Mouse (Mus musculus): ENCODE data around the gene Ipmk.
"Not testable (repeated sequence)": the region's sequence is repeated elsewhere in the genome, so short reads cannot be mapped to it uniquely, and the experiment has no call there.

Gene Ipmk

GRCm38 (mm10) chr10:71422047-71423037 is 74.8 kb downstream of the Ipmk start:
- peak; percentile 31 for DNase-seq (ENCODE audit: low spot score)

GRCm38 (mm10) chr10:71426740-71427139 is 79.2 kb downstream of the Ipmk start:
- DNase-seq (ENCODE audit: low spot score): no peak

GRCm38 (mm10) chr10:71427381-71427780 is 79.8 kb downstream of the Ipmk start:
- no peak for DNase-seq (ENCODE audit: low spot score)

- DNase-seq (ENCODE audit: low spot score): no peak
Measured at GRCm38 (mm10) chr10:71428246-71428864, 80.8 kb downstream of the Ipmk start.

- DNase-seq (ENCODE audit: low spot score): no peak
Measured at GRCm38 (mm10) chr10:71430661-71431060, 83.1 kb downstream of the Ipmk start.

GRCm38 (mm10) chr10:71443086-71443485 is 95.5 kb downstream of the Ipmk start:
- no peak for DNase-seq (ENCODE audit: low spot score)

GRCm38 (mm10) chr10:71447661-71448060 is 100.1 kb downstream of the Ipmk start:
- DNase-seq (ENCODE audit: low spot score): no peak

GRCm38 (mm10) chr10:71448284-71448683 is 100.7 kb downstream of the Ipmk start:
- DNase-seq (ENCODE audit: low spot score): no peak

GRCm38 (mm10) chr10:71455355-71455754 is 107.8 kb downstream of the Ipmk start:
- DNase-seq (ENCODE audit: low spot score): no peak

- DNase-seq (ENCODE audit: low spot score): not testable (repeated sequence)
Measured at GRCm38 (mm10) chr10:71462371-71462770, 114.8 kb downstream of the Ipmk start.

- DNase-seq (ENCODE audit: low spot score): no peak
Measured at GRCm38 (mm10) chr10:71464417-71464816, 116.9 kb downstream of the Ipmk start.

GRCm38 (mm10) chr10:71468315-71468714 is 120.8 kb downstream of the Ipmk start:
- no peak for DNase-seq (ENCODE audit: low spot score)

GRCm38 (mm10) chr10:71469751-71470150 is 122.2 kb downstream of the Ipmk start:
- no peak for DNase-seq (ENCODE audit: low spot score)

- DNase-seq (ENCODE audit: low spot score): no peak
Measured at GRCm38 (mm10) chr10:71472033-71472432, 124.5 kb downstream of the Ipmk start.

GRCm38 (mm10) chr10:71473590-71473989 is 126.0 kb downstream of the Ipmk start:
- no peak for DNase-seq (ENCODE audit: low spot score)

- no peak for DNase-seq (ENCODE audit: low spot score)
Measured at GRCm38 (mm10) chr10:71476471-71477080, 129.0 kb downstream of the Ipmk start.

GRCm38 (mm10) chr10:71477147-71477546 is 129.6 kb downstream of the Ipmk start:
- DNase-seq (ENCODE audit: low spot score): no peak

- DNase-seq (ENCODE audit: low spot score): no peak
Measured at GRCm38 (mm10) chr10:71479700-71480325, 132.2 kb downstream of the Ipmk start.

Measured in spleen, adult 12 weeks (tissue).